Mouse (Mus musculus): ENCODE data around the gene Acvr1b. TPM values are rescaled to one million over a fixed set of nuclear protein-coding genes. Genes with fewer than 3 reads are reported as not detected.

Acvr1b gene
- polyA plus RNA-seq, 1 experiment from 2014 or later, result 5.8 TPM

DNA sequence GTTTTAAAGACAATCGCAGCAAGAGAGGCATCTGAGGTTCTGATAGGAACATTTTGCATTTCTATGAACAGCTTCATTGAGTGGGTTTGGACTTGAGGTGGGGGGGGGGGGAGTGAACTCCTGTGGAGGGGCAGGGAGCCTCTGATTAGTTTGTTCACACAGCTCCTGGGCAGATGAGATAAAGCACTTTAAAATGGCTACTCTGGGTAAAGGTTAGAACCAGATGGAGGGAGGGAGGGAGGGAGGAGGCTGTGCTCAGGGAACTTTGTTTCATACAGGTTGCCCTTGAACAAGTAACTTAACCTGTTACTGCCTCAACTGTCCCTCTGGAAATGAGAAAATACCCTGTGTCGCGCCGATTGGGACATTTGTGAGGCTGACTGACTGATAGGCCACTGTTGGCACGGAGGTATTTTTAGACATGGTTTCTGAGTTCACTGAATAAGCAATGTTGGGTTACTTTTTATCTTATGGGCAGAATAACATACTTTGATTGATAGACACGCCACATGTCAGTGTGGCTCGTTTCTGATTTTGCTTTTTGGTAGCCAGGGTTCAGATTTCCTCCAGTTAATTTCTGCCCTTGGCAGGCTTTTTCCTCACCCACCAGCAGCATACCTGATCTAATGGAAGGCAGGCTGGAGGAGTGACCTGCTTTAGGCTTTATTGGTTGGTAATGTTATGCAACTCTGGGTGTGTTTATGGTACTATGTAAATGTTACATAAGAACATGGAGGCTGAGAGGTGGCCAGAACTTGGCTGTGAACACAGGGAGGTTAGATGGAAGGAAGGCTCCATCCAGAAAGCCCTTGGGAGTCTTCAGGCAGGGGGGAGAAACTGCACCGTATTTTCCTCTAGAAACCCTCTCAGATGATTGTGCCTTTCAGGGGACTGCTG is 3.2 kb downstream of the Acvr1b start:
- Histone ChIP-seq H3K27ac (peak overlapping the region; percentile 48), H3K27me3 (ENCODE audit: insufficient read depth, low read length) (no peaks in the 10 kb centered on the region), H3K9me3 (replicated peaks; ENCODE audit: low read length) (no peaks in the 10 kb centered on the region), H3K9ac (ENCODE audit: low read depth, low read length) (no peak overlapping the region), H3K4me3 (replicated peaks; ENCODE audit: low read depth, low read length) (no peak overlapping the region), H3K4me1 (replicated peaks; ENCODE audit: insufficient read depth, low read length) (peaks cover 53% of the 10 kb centered on the region), H3K36me3 (ENCODE audit: insufficient read depth, low read length) (no peaks in the 10 kb centered on the region), H3K4me2 (ENCODE audit: low read length) (no peak overlapping the region)
- no peak for TF ChIP-seq CTCF (IDR thresholded peaks at IDR 0.05; ENCODE audit: low read depth)
- ATAC-seq (replicated peaks; ENCODE audit: low FRiP score, low read depth) (no peak), DNase-seq (ENCODE audit: low spot score) (no peak)
- 60% methylated on average over 8 of the region's 8 CpGs for whole genome bisulfite sequencing

DNA sequence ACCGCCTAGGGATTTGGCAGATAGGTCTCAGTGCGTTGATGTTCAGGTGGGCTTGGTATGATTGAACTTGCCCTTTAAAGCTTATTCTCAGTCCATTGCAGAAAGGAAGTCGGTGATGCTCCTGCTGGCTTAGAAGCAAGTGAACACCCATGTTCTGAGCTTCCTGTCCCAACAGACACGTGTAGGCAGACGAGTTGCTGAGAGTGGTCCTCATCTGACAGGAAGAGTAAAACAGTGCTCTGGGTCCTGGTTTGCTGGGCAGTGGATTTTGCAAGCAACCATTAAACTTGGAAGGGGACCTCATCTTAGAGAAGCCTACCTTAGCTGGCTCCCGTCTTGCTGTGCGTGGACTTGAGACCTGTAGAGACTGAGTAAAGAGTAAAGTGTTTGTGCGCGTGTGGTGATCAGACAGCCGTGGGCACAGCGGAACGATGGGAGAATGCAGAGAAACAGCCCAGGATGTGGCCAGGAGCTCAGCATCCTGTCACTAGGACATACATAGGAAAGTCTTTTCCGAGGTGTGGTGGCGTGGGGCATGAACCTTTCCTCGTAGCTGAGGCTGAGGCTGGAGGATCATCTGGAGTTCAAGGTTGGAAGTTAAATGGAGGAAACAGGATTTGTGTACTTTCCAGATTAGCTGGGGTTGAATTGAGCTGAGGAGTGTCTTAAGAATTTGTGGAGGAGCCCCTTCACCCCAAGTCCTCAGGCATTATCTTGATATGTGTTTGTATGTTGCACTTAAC is 6.7 kb downstream of the Acvr1b start:
- DNase-seq (ENCODE audit: low spot score) (no peak), ATAC-seq (replicated peaks; ENCODE audit: low FRiP score, low read depth) (no peak)
- Histone ChIP-seq H3K4me1 (replicated peaks; ENCODE audit: insufficient read depth, low read length) (peaks cover 51% of the 10 kb centered on the region), H3K27me3 (ENCODE audit: insufficient read depth, low read length) (no peaks in the 10 kb centered on the region), H3K4me3 (replicated peaks; ENCODE audit: low read depth, low read length) (no peak overlapping the region), H3K9ac (ENCODE audit: low read depth, low read length) (no peak overlapping the region; the same call in 1 of the 2 replicates), H3K27ac (peak overlapping the region; percentile 77; the same call in 1 of the 2 replicates), H3K9me3 (replicated peaks; ENCODE audit: low read length) (no peaks in the 10 kb centered on the region), H3K4me2 (ENCODE audit: low read length) (no peak overlapping the region), H3K36me3 (ENCODE audit: insufficient read depth, low read length) (no peaks in the 10 kb centered on the region)
- TF ChIP-seq CTCF (IDR thresholded peaks at IDR 0.05; ENCODE audit: low read depth), result no peak
- WGBS, result 65% methylated on average over 15 of the region's 15 CpGs

DNA sequence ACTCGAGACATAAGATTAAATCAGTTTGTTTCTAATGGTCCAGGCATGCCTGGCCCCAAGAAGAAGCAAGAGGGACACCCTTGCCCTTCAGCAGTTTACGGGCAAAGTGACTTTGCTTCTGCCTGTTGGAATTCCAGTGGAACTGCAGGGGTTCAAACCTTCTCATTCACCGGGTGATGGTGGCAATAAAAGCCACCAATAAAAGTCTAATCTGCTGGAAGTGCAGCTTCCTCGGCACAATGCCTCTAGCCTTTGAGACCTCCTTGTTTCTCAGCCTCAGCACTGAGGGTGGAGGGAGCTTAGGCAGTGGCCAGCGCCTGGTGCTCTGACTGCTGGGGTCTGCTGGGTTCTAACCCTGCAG is 7.2 kb downstream of the Acvr1b start:
- H3K9ac ChIP-seq (ENCODE audit: low read depth, low read length), result peak overlapping the region; percentile 37; the same call in 1 of the 2 replicates
- no peak for ATAC-seq (replicated peaks; ENCODE audit: low FRiP score, low read depth)
- peaks cover 45% of the 10 kb centered on the region for H3K4me1 ChIP-seq (replicated peaks; ENCODE audit: insufficient read depth, low read length)
- no peak overlapping the region for H3K4me3 ChIP-seq (replicated peaks; ENCODE audit: low read depth, low read length)
- TF ChIP-seq CTCF (IDR thresholded peaks at IDR 0.05; ENCODE audit: low read depth), result no peak
- H3K27me3 ChIP-seq (ENCODE audit: insufficient read depth, low read length), result no peaks in the 10 kb centered on the region
- no peaks in the 10 kb centered on the region for H3K36me3 ChIP-seq (ENCODE audit: insufficient read depth, low read length)
- H3K27ac ChIP-seq, result peak overlapping the region; percentile 77
- H3K4me2 ChIP-seq (ENCODE audit: low read length), result no peak overlapping the region
- H3K9me3 ChIP-seq (replicated peaks; ENCODE audit: low read length), result no peaks in the 10 kb centered on the region
- WGBS, result 27% methylated on average over 5 of the region's 5 CpGs
- DNase-seq (ENCODE audit: low spot score), result no peak

DNA sequence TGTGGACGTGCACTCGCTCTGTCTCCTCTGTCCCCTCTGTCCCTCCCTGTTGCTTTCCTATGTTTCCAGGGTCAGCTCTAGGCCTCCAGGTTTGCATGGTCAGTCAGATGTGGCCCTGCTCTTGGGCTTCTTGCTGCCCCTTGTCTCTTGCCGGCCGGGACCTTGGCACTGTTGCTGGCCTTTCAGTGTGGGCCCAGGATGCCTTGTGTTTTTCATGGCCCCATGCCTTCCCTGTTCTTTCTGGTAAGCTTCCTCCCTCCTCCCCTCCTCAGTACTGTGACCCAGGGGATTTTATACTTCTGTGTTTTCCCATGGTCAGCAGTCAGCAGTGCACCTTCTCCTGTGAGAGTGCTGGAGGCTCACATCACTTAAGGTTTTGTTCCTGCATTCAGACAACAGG is 7.6 kb downstream of the Acvr1b start:
- Histone ChIP-seq H3K36me3 (ENCODE audit: insufficient read depth, low read length) (no peaks in the 10 kb centered on the region), H3K4me1 (replicated peaks; ENCODE audit: insufficient read depth, low read length) (peaks cover 43% of the 10 kb centered on the region), H3K27ac (peak overlapping the region; percentile 77), H3K9me3 (replicated peaks; ENCODE audit: low read length) (no peaks in the 10 kb centered on the region), H3K4me3 (replicated peaks; ENCODE audit: low read depth, low read length) (no peak overlapping the region), H3K4me2 (ENCODE audit: low read length) (no peak overlapping the region), H3K27me3 (ENCODE audit: insufficient read depth, low read length) (no peaks in the 10 kb centered on the region), H3K9ac (ENCODE audit: low read depth, low read length) (peak overlapping the region; percentile 37; the same call in 1 of the 2 replicates)
- DNase-seq (ENCODE audit: low spot score), result no peak
- WGBS, result 25% methylated on average over 4 of the region's 4 CpGs
- ATAC-seq (replicated peaks; ENCODE audit: low FRiP score, low read depth), result no peak
- no peak for TF ChIP-seq CTCF (IDR thresholded peaks at IDR 0.05; ENCODE audit: low read depth)

DNA sequence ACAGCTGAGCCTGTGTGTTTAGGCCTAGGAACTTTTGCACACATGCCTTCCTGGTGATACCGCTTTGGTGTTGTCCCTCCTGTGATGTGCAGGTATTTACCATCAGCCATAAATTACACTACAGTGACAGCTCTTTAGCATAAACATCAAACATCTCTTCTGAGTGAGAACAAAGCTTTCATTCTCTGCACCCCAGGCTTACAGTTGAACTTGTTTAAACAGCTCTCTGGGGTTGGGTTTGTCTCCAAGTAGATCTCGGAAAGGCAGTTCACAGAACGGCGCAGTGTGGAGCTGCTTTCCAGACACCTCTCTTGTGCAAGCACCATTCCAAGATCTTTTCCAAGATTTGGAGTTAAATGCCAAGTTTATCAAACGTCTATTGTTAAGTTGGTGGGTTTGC is 8.8 kb downstream of the Acvr1b start:
- TF ChIP-seq CTCF (IDR thresholded peaks at IDR 0.05; ENCODE audit: low read depth), result no peak
- Histone ChIP-seq H3K36me3 (ENCODE audit: insufficient read depth, low read length) (no peaks in the 10 kb centered on the region), H3K4me1 (replicated peaks; ENCODE audit: insufficient read depth, low read length) (peaks cover 37% of the 10 kb centered on the region), H3K4me2 (ENCODE audit: low read length) (no peak overlapping the region), H3K27me3 (ENCODE audit: insufficient read depth, low read length) (no peaks in the 10 kb centered on the region), H3K4me3 (replicated peaks; ENCODE audit: low read depth, low read length) (no peak overlapping the region), H3K9ac (ENCODE audit: low read depth, low read length) (no peak overlapping the region), H3K27ac (peak overlapping the region; percentile 11; the same call in 1 of the 2 replicates), H3K9me3 (replicated peaks; ENCODE audit: low read length) (no peaks in the 10 kb centered on the region)
- no peak for ATAC-seq (replicated peaks; ENCODE audit: low FRiP score, low read depth)
- WGBS, result 36% methylated on average over 5 of the region's 5 CpGs
- peak; percentile 52 for DNase-seq (ENCODE audit: low spot score)

DNA sequence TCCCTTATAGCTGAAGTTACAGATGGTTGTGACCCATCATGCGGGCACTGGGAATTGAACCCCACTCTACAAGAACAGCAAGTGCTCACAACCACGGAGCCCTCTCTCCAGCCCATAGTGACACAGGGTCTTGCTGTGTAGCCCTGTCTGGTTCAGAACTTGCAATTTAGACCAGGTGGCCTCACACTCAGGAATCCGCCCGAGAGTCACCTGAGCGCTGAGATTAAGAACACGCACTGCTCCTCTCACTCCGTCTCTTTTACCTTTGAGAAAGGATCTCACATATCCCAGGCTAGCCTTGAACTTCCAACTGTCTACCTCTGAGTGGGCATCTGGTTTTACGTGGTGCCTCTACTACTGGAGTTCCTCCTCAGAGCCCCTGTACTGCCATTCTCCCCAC is 10.4 kb downstream of the Acvr1b start:
- H3K27ac ChIP-seq, result no peak overlapping the region
- 96% methylated on average over 8 of the region's 8 CpGs for WGBS

More for the DNA sequence above, 10.4 kb downstream of the Acvr1b start:
- peaks cover 32% of the 10 kb centered on the region for H3K4me1 ChIP-seq (replicated peaks; ENCODE audit: insufficient read depth, low read length)
- no peak overlapping the region for H3K4me3 ChIP-seq (replicated peaks; ENCODE audit: low read depth, low read length)
- H3K4me2 ChIP-seq (ENCODE audit: low read length), result no peak overlapping the region
- ATAC-seq (replicated peaks; ENCODE audit: low FRiP score, low read depth), result no peak
- no peaks in the 10 kb centered on the region for H3K9me3 ChIP-seq (replicated peaks; ENCODE audit: low read length)
- TF ChIP-seq CTCF (IDR thresholded peaks at IDR 0.05; ENCODE audit: low read depth), result no peak
- no peaks in the 10 kb centered on the region for H3K27me3 ChIP-seq (ENCODE audit: insufficient read depth, low read length)
- H3K36me3 ChIP-seq (ENCODE audit: insufficient read depth, low read length), result no peaks in the 10 kb centered on the region
- DNase-seq (ENCODE audit: low spot score), result no peak
- no peak overlapping the region for H3K9ac ChIP-seq (ENCODE audit: low read depth, low read length)
